Mouse (Mus musculus) G1E (cell line): Measurements from ENCODE around the gene Gm43517. TPM values are rescaled to one million over a fixed set of nuclear protein-coding genes. Genes with fewer than 3 reads are reported as not detected.

Source experiments
- ATAC-seq: 2 replicates; pipeline ENCODE4 v1.8.0; 2016; ENCODE audit warnings: mild to moderate bottlenecking; ENCODE audit not compliant: insufficient number of reproducible peaks, poor library complexity, low FRiP score, severe bottlenecking; ENCODE audit errors: extremely low read depth
- DNase-seq: peaks from one replicate; pipeline ENCODE4 v3.0.0; 2012; ENCODE audit warnings: low spot score
- H3K27me3 ChIP-seq: 2 replicates; pipeline ENCODE4 v1.6.1; 2012; ENCODE audit warnings: mild to moderate bottlenecking, low read length, inconsistent platforms; ENCODE audit not compliant: insufficient read depth
- H3K36me3 ChIP-seq: replicated peaks from 2 replicates; pipeline ENCODE3; 2012; ENCODE audit warnings: mild to moderate bottlenecking, inconsistent platforms
- H3K4me1 ChIP-seq: 2 replicates; pipeline ENCODE4 v1.6.1; 2012; ENCODE audit warnings: low read depth, low read length, inconsistent platforms, mixed read lengths; ENCODE audit not compliant: insufficient read depth
- H3K4me3 ChIP-seq: 2 replicates; pipeline ENCODE4 v1.5.1; 2012; ENCODE audit warnings: low read depth, mild to moderate bottlenecking, inconsistent platforms, low read length, moderate library complexity, mixed read lengths
- H3K9me3 ChIP-seq: replicated peaks from 2 replicates; pipeline ENCODE4 v1.6.1; 2012; ENCODE audit warnings: inconsistent platforms
- CTCF ChIP-seq: IDR thresholded peaks from 2 replicates; pipeline ENCODE4 v1.5.1; 2012; ENCODE audit warnings: low read depth, low read length, inconsistent platforms, mixed read lengths
- GATA1 ChIP-seq: IDR thresholded peaks from 2 replicates; pipeline ENCODE4 v1.6.1; 2012; ENCODE audit warnings: borderline replicate concordance, low read length, inconsistent platforms, mixed read lengths
- GATA2 ChIP-seq: IDR thresholded peaks from 2 replicates; pipeline ENCODE4 v1.6.1; 2012; ENCODE audit warnings: low read depth, low read length, inconsistent platforms, borderline replicate concordance
- POLR2AphosphoS5 ChIP-seq: IDR thresholded peaks from 2 replicates; pipeline ENCODE4 v1.6.1; 2012; ENCODE audit warnings: low read depth, low read length, inconsistent platforms; ENCODE audit not compliant: insufficient replicate concordance
- TAL1 ChIP-seq: conservative IDR thresholded peaks from 2 replicates; pipeline ENCODE4 v1.6.1; 2012; ENCODE audit warnings: low read depth, low read length, inconsistent platforms, mixed read lengths
- polyA plus RNA-seq: library from polyadenylated mRNA; stranded (reverse); fragments of >175 nt; gene quantifications from 2 replicates; pipeline ENCODE4 v1.2.3, GENCODE M21; 2012
- total RNA-seq, 2 experiments: library from RNA; stranded (forward) in 1 of 2; stranded (reverse) in 1 of 2; fragments of 200-1000 nt in 1 of 2; fragments of >200 nt in 1 of 2; fragmentation: Nextera tagmentation in 1 of 2; gene quantifications; 2 replicates each; pipeline ENCODE4 v1.2.3; 2014 to 2017

The Gm43517 gene
- total and polyA plus RNA-seq, 3 experiments: 0.16 TPM; not detected in 2

DNA sequence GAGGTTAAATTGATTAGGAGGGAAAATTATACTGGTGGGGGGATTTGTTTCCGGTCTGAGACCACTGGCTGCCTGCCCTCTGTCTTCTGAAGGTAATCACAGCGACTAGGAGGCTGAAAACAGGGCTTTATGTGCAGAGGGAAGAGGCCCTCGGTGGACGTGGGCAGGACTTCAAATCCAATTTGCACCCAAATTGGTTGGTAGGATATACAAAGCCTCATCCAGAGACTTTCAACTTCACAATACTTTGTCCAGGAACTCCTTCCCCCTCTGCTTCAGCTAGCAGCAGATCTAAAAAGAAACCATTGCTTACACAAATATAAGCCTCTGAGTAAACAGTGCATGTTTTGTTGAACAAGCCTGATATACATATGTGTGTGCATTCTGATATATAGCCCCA lies 4.5 kb upstream of the Gm43517 start:
- no peak for TF ChIP-seq CTCF
- TF ChIP-seq POLR2AphosphoS5: no peak
- TF ChIP-seq TAL1: no peak
- TF ChIP-seq GATA2: no peak
- no peak for TF ChIP-seq GATA1
- Histone ChIP-seq H3K4me1 (no peaks in the 10 kb centered on the region; the same call in 1 of the 2 replicates), H3K27me3 (peaks cover 10% of the 10 kb centered on the region; the same call in 1 of the 2 replicates), H3K36me3 (no peaks in the 10 kb centered on the region), H3K9me3 (peaks cover 37% of the 10 kb centered on the region), H3K4me3 (no peak overlapping the region)
- no peak for ATAC-seq
- DNase-seq: no peak

DNA sequence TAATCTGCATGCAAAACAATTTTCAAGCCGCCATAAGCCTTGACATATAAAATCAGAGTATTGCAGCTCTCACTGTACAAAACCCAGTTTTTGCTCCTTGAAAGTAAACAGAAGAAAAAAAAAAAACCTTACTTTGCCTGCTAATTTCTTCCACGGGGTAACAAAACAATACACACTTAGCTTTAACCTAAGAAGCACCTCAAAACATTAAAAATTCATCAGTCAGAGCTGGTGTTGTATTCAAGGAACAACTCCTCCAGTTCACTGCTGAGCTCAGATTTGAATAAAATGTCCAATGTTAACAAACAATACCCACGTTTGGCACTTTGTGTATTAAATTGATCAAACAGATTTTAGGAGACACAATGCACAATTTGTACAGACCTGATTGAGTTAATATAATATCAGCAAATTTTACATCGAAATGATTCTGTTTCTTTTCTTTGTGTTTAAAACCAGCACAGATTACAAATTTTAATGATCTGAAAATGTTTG lies 3.9 kb upstream of the Gm43517 start:
- ATAC-seq: no peak
- DNase-seq: no peak
- no peaks in the 10 kb centered on the region; the same call in 1 of the 2 replicates for H3K4me1 ChIP-seq
- no peak overlapping the region for H3K4me3 ChIP-seq
- H3K36me3 ChIP-seq: no peaks in the 10 kb centered on the region
- TF ChIP-seq GATA1 (no peak), POLR2AphosphoS5 (no peak), CTCF (no peak), TAL1 (no peak), GATA2 (no peak)
- peaks cover 11% of the 10 kb centered on the region; the same call in 1 of the 2 replicates for H3K27me3 ChIP-seq
- peaks cover 40% of the 10 kb centered on the region for H3K9me3 ChIP-seq

GRCm38 (mm10) chr12:49381721-49382365 lies 3.1 kb upstream of the Gm43517 start:
- Histone ChIP-seq H3K9me3 (peaks cover 40% of the 10 kb centered on the region), H3K27me3 (peaks cover 11% of the 10 kb centered on the region; the same call in 1 of the 2 replicates)
- no peak for ATAC-seq

GRCm38 (mm10) chr12:49382565-49383520 lies 2.1 kb upstream of the Gm43517 start, which contains the start of gene Foxg1:
TSS of gene Foxg1 (plus strand) at chr12:49382660.
- H3K4me1 ChIP-seq: no peaks in the 10 kb centered on the region; the same call in 1 of the 2 replicates
- H3K27me3 ChIP-seq: peaks cover 9% of the 10 kb centered on the region; the same call in 1 of the 2 replicates
- H3K36me3 ChIP-seq: no peaks in the 10 kb centered on the region
- H3K9me3 ChIP-seq: peaks cover 38% of the 10 kb centered on the region
- H3K4me3 ChIP-seq: peak within 1 kb of the TSS; percentile 7; the same call in 1 of the 2 replicates
- no peak for DNase-seq
- ATAC-seq: no peak
- TF ChIP-seq GATA1 (no peak), GATA2 (no peak), CTCF (no peak), TAL1 (no peak), POLR2AphosphoS5 (no peak)

More at GRCm38 (mm10) chr12:49381721-49382365, 3.1 kb upstream of the Gm43517 start:
- TF ChIP-seq CTCF (no peak), POLR2AphosphoS5 (no peak), TAL1 (no peak), GATA2 (no peak), GATA1 (no peak)
- no peaks in the 10 kb centered on the region for H3K36me3 ChIP-seq
- no peak for DNase-seq
- no peak overlapping the region for H3K4me3 ChIP-seq
- H3K4me1 ChIP-seq: no peaks in the 10 kb centered on the region; the same call in 1 of the 2 replicates

GRCm38 (mm10) chr12:49383521-49384133 lies 1.3 kb upstream of the Gm43517 start:
- ATAC-seq (no peak), DNase-seq (no peak)
- H3K27me3 ChIP-seq: peaks cover 9% of the 10 kb centered on the region; the same call in 1 of the 2 replicates
- H3K36me3 ChIP-seq: no peaks in the 10 kb centered on the region
- H3K4me1 ChIP-seq: no peaks in the 10 kb centered on the region; the same call in 1 of the 2 replicates
- H3K4me3 ChIP-seq: peak overlapping the region; percentile 7; the same call in 1 of the 2 replicates
- H3K9me3 ChIP-seq: peaks cover 38% of the 10 kb centered on the region
- no peak for TF ChIP-seq POLR2AphosphoS5
- TF ChIP-seq GATA1: no peak
- TF ChIP-seq TAL1: no peak
- TF ChIP-seq GATA2: no peak
- no peak for TF ChIP-seq CTCF
